Mouse (Mus musculus) brown adipose tissue, adult 24 weeks (tissue): ENCODE measurements around the gene Fndc7. TPM values are rescaled to one million over a fixed set of nuclear protein-coding genes. Genes with fewer than 3 reads are reported as not detected.

Experiments used
- H3K27ac ChIP-seq: fragments of 200-500 bp; replicated peaks from 2 replicates; pipeline ENCODE4 v1.5.1; 2012; ENCODE audit warnings: low read depth, mild to moderate bottlenecking, low read length
- H3K4me1 ChIP-seq: fragments of 200-500 bp; 2 replicates; pipeline ENCODE4 v1.6.1; 2012; ENCODE audit warnings: low read length, mixed read lengths; ENCODE audit not compliant: control insufficient read depth, insufficient read depth, insufficient read length
- H3K4me3 ChIP-seq: fragments of 200-500 bp; 2 replicates; pipeline ENCODE4 v1.5.1; 2012; ENCODE audit warnings: low read depth, mild to moderate bottlenecking, low read length, moderate library complexity; ENCODE audit not compliant: insufficient read depth
- polyA plus RNA-seq: library from polyadenylated mRNA; stranded (reverse); fragments of >200 nt; gene quantifications from 2 replicates; pipeline ENCODE4 v1.2.4, GENCODE M21; 2012; ENCODE audit not compliant: missing spikeins, insufficient read depth, insufficient read length

Gene Fndc7
- polyA plus RNA-seq, 1 experiment, result not detected

- Histone ChIP-seq H3K4me1 (peaks cover 9% of the 10 kb centered on the region), H3K27ac (no peak overlapping the region), H3K4me3 (no peak overlapping the region)
Observed at GRCm38 (mm10) chr3:108830493-108830892, 59.3 kb downstream of the Fndc7 start.

DNA sequence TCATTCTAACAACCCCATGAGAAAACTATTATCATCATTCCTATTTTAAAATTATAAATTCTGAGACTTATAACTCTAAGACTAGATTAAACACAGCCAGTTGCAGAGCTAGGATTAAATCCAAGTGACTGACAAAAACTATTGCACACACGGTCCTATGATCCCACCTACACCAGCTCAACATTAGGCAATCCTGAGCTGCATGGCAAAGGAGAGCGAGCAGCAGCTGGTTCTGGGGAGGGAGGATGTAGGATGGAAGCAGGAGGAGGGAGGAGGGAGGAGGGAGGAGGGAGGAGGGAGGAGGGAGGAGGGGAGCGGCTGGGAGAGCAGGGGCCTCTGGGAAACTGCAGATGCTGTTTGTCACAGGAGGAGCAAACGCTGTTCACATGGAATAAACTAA, 74.2 kb downstream of the Fndc7 start:
- H3K27ac ChIP-seq, result no peak overlapping the region
- H3K4me3 ChIP-seq, result no peak overlapping the region
- no peaks in the 10 kb centered on the region for H3K4me1 ChIP-seq

- Histone ChIP-seq H3K4me1 (no peaks in the 10 kb centered on the region), H3K27ac (no peak overlapping the region), H3K4me3 (no peak overlapping the region)
Observed at GRCm38 (mm10) chr3:108810747-108811263, 79.0 kb downstream of the Fndc7 start.

GRCm38 (mm10) chr3:108805622-108806021, 84.2 kb downstream of the Fndc7 start:
- Histone ChIP-seq H3K4me3 (no peak overlapping the region), H3K4me1 (no peaks in the 10 kb centered on the region), H3K27ac (no peak overlapping the region)

Other genes starting within 250 kb of the Fndc7 start
- 16.9 and 18.6 TPM in 2 replicates for gene Clcc1, start 236.1 kb downstream of the Fndc7 start, polyA plus RNA-seq
- 0.54 and 0.83 TPM in 2 replicates for gene Gpsm2, start 167.7 kb downstream of the Fndc7 start, polyA plus RNA-seq
- gene Aknad1, start 150.3 kb downstream of the Fndc7 start, polyA plus RNA-seq, result not detected in 2 replicates
- 21.5 and 25.5 TPM in 2 replicates for gene Stxbp3, start 49.5 kb downstream of the Fndc7 start, polyA plus RNA-seq
- 35.9 and 75.7 TPM in 2 replicates for gene Prpf38b, start 21.7 kb upstream of the Fndc7 start, polyA plus RNA-seq
- not detected in 2 replicates for gene Henmt1, start 49.9 kb upstream of the Fndc7 start, polyA plus RNA-seq
- not detected in 2 replicates for gene Gm9857, start 50.4 kb upstream of the Fndc7 start, polyA plus RNA-seq
- gene Fam102b, start 137.6 kb upstream of the Fndc7 start, polyA plus RNA-seq, result 10.2 and 11.2 TPM in 2 replicates
- gene Slc25a54, start 190.5 kb upstream of the Fndc7 start, polyA plus RNA-seq, result not detected in 2 replicates
- 2.9 and 3.0 TPM in 2 replicates for gene Slc25a24, start 233.1 kb upstream of the Fndc7 start, polyA plus RNA-seq